Mouse (Mus musculus) hindbrain, embryonic 15.5 days (tissue): ENCODE measurements around the gene Rspo1. TPM values are rescaled to one million over a fixed set of nuclear protein-coding genes. Genes with fewer than 3 reads are reported as not detected.
A peak's percentile ranks its signal among the peaks of the same experiment; 100 is the strongest.
"Not testable (repeated sequence)": the region's sequence is repeated elsewhere in the genome, so short reads cannot be mapped to it uniquely, and the experiment has no call there.

Source experiments
- ATAC-seq: fragments of 200-750 bp; cut with Nextera tagmentation; 2 replicates; pipeline ENCODE4 v1.8.0; 2017; ENCODE audit warnings: low read depth, moderate number of reproducible peaks, moderate TSS enrichment; ENCODE audit not compliant: low FRiP score
- H3K27ac ChIP-seq: fragments of 300-500 bp; sonication (generic); replicated peaks from 2 replicates; pipeline ENCODE4 v1.5.1; 2015; ENCODE audit warnings: mild to moderate bottlenecking, inconsistent platforms
- H3K27me3 ChIP-seq: fragments of 300-500 bp; sonication (generic); 2 replicates; pipeline ENCODE4 v1.6.1; 2015; ENCODE audit warnings: control low read depth, inconsistent platforms
- H3K36me3 ChIP-seq: fragments of 300-500 bp; sonication (generic); 2 replicates; pipeline ENCODE4 v1.6.1; 2015; ENCODE audit warnings: control low read depth, inconsistent platforms
- H3K4me1 ChIP-seq: fragments of 300-500 bp; sonication (generic); replicated peaks from 2 replicates; pipeline ENCODE4 v1.6.1; 2015; ENCODE audit warnings: control low read depth, inconsistent platforms
- H3K4me2 ChIP-seq: fragments of 300-500 bp; sonication (generic); 2 replicates; pipeline ENCODE4 v1.6.1; 2015; ENCODE audit warnings: moderate library complexity, mild to moderate bottlenecking, inconsistent platforms
- H3K4me3 ChIP-seq: fragments of 300-500 bp; sonication (generic); 2 replicates; pipeline ENCODE4 v1.5.1; 2015; ENCODE audit warnings: mild to moderate bottlenecking, inconsistent platforms
- H3K9ac ChIP-seq: fragments of 300-500 bp; sonication (generic); 2 replicates; pipeline ENCODE4 v1.6.1; 2015; ENCODE audit warnings: inconsistent platforms
- H3K9me3 ChIP-seq: fragments of 300-500 bp; sonication (generic); 2 replicates; pipeline ENCODE4 v1.6.1; 2016; ENCODE audit warnings: control low read depth, inconsistent platforms
- WGBS: fragments of 180-500 bp; shearing (Covaris S2); methylation state at CpG from one replicate; pipeline ENCODE4 v1.1.7; 2015; 5-methylcytosine and 5-hydroxymethylcytosine counted together
- polyA plus RNA-seq: library from polyadenylated mRNA; unstranded; fragments of >200 nt; fragmentation: Nextera tagmentation; extraction: Ambion mirVana; gene quantifications from 2 replicates; pipeline ENCODE4 v1.2.1, GENCODE M21; 2015

The Rspo1 gene
- polyA plus RNA-seq: 2.0 and 3.4 TPM in 2 replicates

GRCm38 (mm10) chr4:124985671-124986602 lies at the start of gene Rspo1:
Rspo1 (plus strand) TSS chr4:124986430.
- peaks cover 86% of the 10 kb centered on the region for H3K27me3 ChIP-seq
- H3K4me1 ChIP-seq: peaks cover 36% of the 10 kb centered on the region
- no peaks in the 10 kb centered on the region for H3K36me3 ChIP-seq
- peak within 1 kb of the TSS; percentile 58 for H3K4me2 ChIP-seq
- WGBS: 1% methylated on average over 48 of the region's 62 CpGs
- no peaks in the 10 kb centered on the region for H3K9me3 ChIP-seq
- no peak for ATAC-seq
- H3K4me3 ChIP-seq: peak within 1 kb of the TSS; percentile 35
- no peak within 1 kb of the TSS for H3K27ac ChIP-seq
- no peak within 1 kb of the TSS for H3K9ac ChIP-seq

GRCm38 (mm10) chr4:124936613-124937471 lies 49.4 kb upstream of the Rspo1 start, which contains the start of gene 9930104L06Rik:
9930104L06Rik (plus strand) TSS chr4:124937048.
- peak within 1 kb of the TSS; percentile 71 for H3K9ac ChIP-seq
- WGBS: under 1% methylated on average over 52 of the region's 52 CpGs

GRCm38 (mm10) chr4:124939211-124939610 lies 47.0 kb upstream of the Rspo1 start, which contains the start of gene Cdca8:
Cdca8 (minus strand) TSS chr4:124939311.
- H3K4me3 ChIP-seq, H3K9ac ChIP-seq, H3K27ac ChIP-seq, H3K4me2 ChIP-seq, H3K27me3 ChIP-seq, ATAC-seq, H3K9me3 ChIP-seq: not testable (repeated sequence)
- peaks cover 21% of the 10 kb centered on the region for H3K4me1 ChIP-seq
- peaks cover 11% of the 10 kb centered on the region; the same call in 1 of the 2 replicates for H3K36me3 ChIP-seq
- WGBS: 98% methylated on average over 4 of the region's 4 CpGs

More at GRCm38 (mm10) chr4:124936613-124937471, 49.4 kb upstream of the Rspo1 start, which contains the start of gene 9930104L06Rik:
- ATAC-seq: peak; percentile 99
- H3K27ac ChIP-seq: no peak within 1 kb of the TSS; the same call in 1 of the 2 replicates
- H3K36me3 ChIP-seq: 0 out of 2 replicates have a peak, but pooled peaks cover 3% of the 10 kb centered on the region
- H3K27me3 ChIP-seq: no peaks in the 10 kb centered on the region
- peak within 1 kb of the TSS; percentile 98 for H3K4me2 ChIP-seq
- peaks cover 21% of the 10 kb centered on the region for H3K4me1 ChIP-seq
- H3K4me3 ChIP-seq: peak within 1 kb of the TSS; percentile 95
- H3K9me3 ChIP-seq: no peaks in the 10 kb centered on the region

- 9% methylated on average over 4 of the region's 4 CpGs for WGBS
- ATAC-seq: no peak
- Histone ChIP-seq H3K27me3 (no peaks in the 10 kb centered on the region), H3K4me3 (no peak overlapping the region), H3K36me3 (peaks cover 11% of the 10 kb centered on the region; the same call in 1 of the 2 replicates), H3K9ac (no peak overlapping the region), H3K27ac (no peak overlapping the region), H3K9me3 (no peaks in the 10 kb centered on the region), H3K4me2 (no peak overlapping the region), H3K4me1 (peaks cover 1% of the 10 kb centered on the region; the same call in 1 of the 2 replicates)
Observed at GRCm38 (mm10) chr4:124943022-124943421, 43.2 kb upstream of the Rspo1 start.

- WGBS: 86% methylated on average over 5 of the region's 5 CpGs
- Histone ChIP-seq H3K27ac (no peak overlapping the region), H3K4me3 (no peak overlapping the region), H3K9me3 (no peaks in the 10 kb centered on the region), H3K9ac (no peak overlapping the region), H3K27me3 (no peaks in the 10 kb centered on the region), H3K4me1 (no peaks in the 10 kb centered on the region), H3K36me3 (peaks cover 11% of the 10 kb centered on the region; the same call in 1 of the 2 replicates), H3K4me2 (no peak overlapping the region)
- no peak for ATAC-seq
Observed at GRCm38 (mm10) chr4:124943781-124944180, 42.4 kb upstream of the Rspo1 start.

- no peaks in the 10 kb centered on the region for H3K9me3 ChIP-seq
- no peak for ATAC-seq
- no peak overlapping the region for H3K9ac ChIP-seq
- 68% methylated on average over 2 of the region's 2 CpGs for WGBS
- H3K4me3 ChIP-seq: no peak overlapping the region
- no peak overlapping the region for H3K27ac ChIP-seq
- H3K4me1 ChIP-seq: no peaks in the 10 kb centered on the region
- H3K36me3 ChIP-seq: peaks cover 8% of the 10 kb centered on the region; the same call in 1 of the 2 replicates
- H3K27me3 ChIP-seq: no peaks in the 10 kb centered on the region
- H3K4me2 ChIP-seq: no peak overlapping the region
Observed at GRCm38 (mm10) chr4:124944961-124945360, 41.3 kb upstream of the Rspo1 start.

- Histone ChIP-seq H3K36me3 (no peaks in the 10 kb centered on the region), H3K4me3 (no peak overlapping the region), H3K4me2 (no peak overlapping the region), H3K4me1 (no peaks in the 10 kb centered on the region), H3K27ac (no peak overlapping the region), H3K9ac (no peak overlapping the region), H3K27me3 (no peaks in the 10 kb centered on the region), H3K9me3 (no peaks in the 10 kb centered on the region)
- peak; percentile 48 for ATAC-seq
- WGBS: 78% methylated on average over 3 of the region's 3 CpGs
Observed at GRCm38 (mm10) chr4:124949488-124949887, 36.7 kb upstream of the Rspo1 start.

- Histone ChIP-seq H3K36me3 (no peaks in the 10 kb centered on the region), H3K9ac (no peak overlapping the region), H3K4me1 (no peaks in the 10 kb centered on the region), H3K4me2 (no peak overlapping the region), H3K27me3 (no peaks in the 10 kb centered on the region), H3K4me3 (no peak overlapping the region), H3K27ac (no peak overlapping the region), H3K9me3 (no peaks in the 10 kb centered on the region)
- ATAC-seq: no peak
- 86% methylated on average over 21 of the region's 21 CpGs for WGBS
Observed at GRCm38 (mm10) chr4:124950181-124951035, 35.8 kb upstream of the Rspo1 start.

- no peaks in the 10 kb centered on the region for H3K27me3 ChIP-seq
- no peak overlapping the region for H3K4me2 ChIP-seq
- H3K4me3 ChIP-seq: no peak overlapping the region
- no peak for ATAC-seq
- H3K9ac ChIP-seq: no peak overlapping the region
- WGBS: 50% methylated on average over 10 of the region's 10 CpGs
- H3K4me1 ChIP-seq: no peaks in the 10 kb centered on the region
- H3K36me3 ChIP-seq: no peaks in the 10 kb centered on the region
- no peaks in the 10 kb centered on the region for H3K9me3 ChIP-seq
- no peak overlapping the region for H3K27ac ChIP-seq
Observed at GRCm38 (mm10) chr4:124951036-124951433, 35.2 kb upstream of the Rspo1 start.

- no peaks in the 10 kb centered on the region for H3K9me3 ChIP-seq
- no peak overlapping the region for H3K27ac ChIP-seq
- H3K4me1 ChIP-seq: no peaks in the 10 kb centered on the region
- no peak overlapping the region for H3K4me3 ChIP-seq
- no peak for ATAC-seq
- no peak overlapping the region for H3K9ac ChIP-seq
- no peaks in the 10 kb centered on the region for H3K36me3 ChIP-seq
- 75% methylated on average over 4 of the region's 4 CpGs for WGBS
- no peak overlapping the region for H3K4me2 ChIP-seq
- no peaks in the 10 kb centered on the region for H3K27me3 ChIP-seq
Observed at GRCm38 (mm10) chr4:124953546-124953945, 32.7 kb upstream of the Rspo1 start.

GRCm38 (mm10) chr4:124957284-124957683 lies 28.9 kb upstream of the Rspo1 start:
- H3K27me3 ChIP-seq: no peaks in the 10 kb centered on the region
- no peaks in the 10 kb centered on the region for H3K36me3 ChIP-seq
- H3K4me1 ChIP-seq: no peaks in the 10 kb centered on the region
- 89% methylated on average over 2 of the region's 2 CpGs for WGBS
- H3K9me3 ChIP-seq: no peaks in the 10 kb centered on the region
- H3K4me2 ChIP-seq: no peak overlapping the region
- no peak for ATAC-seq
- no peak overlapping the region for H3K27ac ChIP-seq
- no peak overlapping the region for H3K4me3 ChIP-seq
- H3K9ac ChIP-seq: no peak overlapping the region
